Mouse (Mus musculus): Measurements from ENCODE around the gene Ubtd1. TPM values are rescaled to one million over a fixed set of nuclear protein-coding genes. Genes with fewer than 3 reads are reported as not detected.

The Ubtd1 gene
- total RNA-seq, 2 experiments from 2014 or later = not detected

DNA sequence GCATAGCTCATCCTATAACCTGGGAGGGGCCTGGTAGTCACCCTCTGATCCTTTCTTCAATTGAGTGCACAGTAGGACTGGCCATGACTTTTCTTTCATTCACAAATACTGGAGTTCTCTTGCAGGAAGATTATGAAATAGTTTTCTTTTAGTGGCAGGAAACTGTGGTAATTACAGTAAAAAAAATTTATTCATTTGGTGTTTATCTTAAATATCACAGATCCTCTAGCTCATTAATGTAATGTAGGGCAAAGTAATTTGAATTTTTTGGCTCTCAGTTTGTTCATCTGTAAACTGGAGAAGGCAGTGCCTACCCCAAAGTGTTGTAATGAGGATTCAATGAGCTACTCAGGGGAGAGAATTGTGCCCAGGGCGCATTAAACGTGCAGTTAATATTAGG lies 11.4 kb downstream of the Ubtd1 start:
- ATAC-seq (replicated peaks; ENCODE audit: low FRiP score, poor library complexity, severe bottlenecking) = no peak

GRCm38 (mm10) chr19:41993484-41993883 lies 11.9 kb downstream of the Ubtd1 start:
- no peak for ATAC-seq (replicated peaks; ENCODE audit: low FRiP score, poor library complexity, severe bottlenecking)

DNA sequence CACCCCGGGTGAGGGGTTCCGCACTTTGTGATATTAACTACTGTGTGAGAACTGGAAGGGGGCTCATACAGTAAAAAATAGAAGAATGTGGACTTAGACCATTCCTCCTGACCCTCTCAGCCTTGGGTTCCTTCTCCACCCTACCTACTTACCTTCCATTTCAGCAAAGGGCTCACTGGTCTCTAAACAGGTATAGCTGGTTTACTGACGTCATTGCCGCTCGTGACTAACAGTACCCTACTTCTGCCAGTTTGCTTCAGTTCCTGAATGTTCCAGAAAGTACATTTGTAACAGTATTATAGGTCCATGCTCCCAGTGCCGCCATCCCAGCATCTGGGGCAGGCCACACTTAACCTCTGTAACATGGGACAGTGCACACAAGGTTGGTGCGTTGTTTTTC lies 12.5 kb downstream of the Ubtd1 start:
- ATAC-seq (replicated peaks; ENCODE audit: low FRiP score, poor library complexity, severe bottlenecking) = no peak

DNA sequence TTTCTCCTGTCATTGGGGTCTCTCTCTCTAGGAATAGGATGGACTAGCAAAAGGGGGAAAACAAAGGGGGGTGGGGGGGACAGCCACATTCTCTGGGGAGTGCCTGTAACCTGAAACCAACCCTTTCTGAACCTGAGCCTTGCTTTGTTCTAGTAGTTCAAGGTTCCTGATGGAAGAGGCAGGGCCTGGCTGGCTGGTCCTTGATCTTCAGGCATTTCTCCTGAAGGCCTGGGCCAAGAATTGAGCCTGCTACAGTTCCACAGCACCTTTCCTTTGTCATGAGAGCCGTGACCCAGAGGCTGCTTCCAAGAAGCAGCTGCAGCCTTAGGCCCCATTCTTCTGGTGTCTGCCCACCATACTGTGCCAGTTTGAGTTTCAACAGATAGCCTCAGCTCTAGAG lies 13.9 kb downstream of the Ubtd1 start:
- ATAC-seq (replicated peaks; ENCODE audit: low FRiP score, poor library complexity, severe bottlenecking) = no peak

DNA sequence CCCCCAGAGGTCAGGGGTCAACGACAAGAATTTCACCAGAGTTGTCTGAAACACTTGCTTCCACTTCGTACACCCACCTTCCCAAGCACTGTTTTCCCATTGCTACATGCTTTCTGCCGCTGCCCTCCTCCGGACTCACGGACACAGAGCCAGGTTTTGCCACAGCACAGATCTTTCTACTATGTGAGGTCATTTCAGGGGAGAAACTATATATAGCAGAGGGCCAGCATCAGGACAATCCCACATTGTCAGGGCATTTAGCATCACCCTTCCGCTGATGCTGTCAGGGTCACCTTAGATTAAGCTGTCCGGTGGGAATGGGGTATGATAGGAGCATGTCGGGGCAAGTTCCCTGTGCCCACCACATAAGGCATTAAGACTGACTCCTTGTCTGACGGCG lies 15.5 kb downstream of the Ubtd1 start:
- ATAC-seq (replicated peaks; ENCODE audit: low FRiP score, poor library complexity, severe bottlenecking) = no peak

- no peak for ATAC-seq (replicated peaks; ENCODE audit: low FRiP score, poor library complexity, severe bottlenecking)
Observed at GRCm38 (mm10) chr19:41998770-41999548, 17.4 kb downstream of the Ubtd1 start.

GRCm38 (mm10) chr19:41999688-42000283 lies 18.2 kb downstream of the Ubtd1 start:
- no peak for ATAC-seq (replicated peaks; ENCODE audit: low FRiP score, poor library complexity, severe bottlenecking)

DNA sequence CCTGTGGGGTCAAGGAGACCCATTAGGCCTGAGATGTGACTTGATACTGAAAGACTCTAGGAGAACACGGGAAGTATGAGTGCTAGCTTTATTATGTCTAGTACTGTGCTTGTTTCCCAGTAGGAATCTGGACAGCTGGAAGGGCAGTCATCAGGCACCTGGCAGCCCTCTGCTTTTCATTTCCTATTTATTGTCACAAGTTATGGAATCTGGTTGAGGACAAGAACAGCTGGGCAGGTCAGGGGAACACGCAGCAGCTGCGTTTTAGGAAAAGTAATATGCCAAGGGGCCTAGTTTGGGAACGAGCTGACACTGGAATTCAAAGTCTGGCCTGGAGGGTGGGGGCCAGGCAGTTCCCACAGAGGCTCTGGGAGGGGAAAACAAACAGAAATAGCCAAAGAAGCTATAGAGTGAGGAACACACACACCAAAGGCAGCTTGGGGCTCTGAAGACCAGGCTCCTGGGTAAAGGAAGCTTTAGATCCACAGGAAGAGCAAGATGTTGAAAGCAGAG lies 18.9 kb downstream of the Ubtd1 start:
- no peak for ATAC-seq (replicated peaks; ENCODE audit: low FRiP score, poor library complexity, severe bottlenecking)

DNA sequence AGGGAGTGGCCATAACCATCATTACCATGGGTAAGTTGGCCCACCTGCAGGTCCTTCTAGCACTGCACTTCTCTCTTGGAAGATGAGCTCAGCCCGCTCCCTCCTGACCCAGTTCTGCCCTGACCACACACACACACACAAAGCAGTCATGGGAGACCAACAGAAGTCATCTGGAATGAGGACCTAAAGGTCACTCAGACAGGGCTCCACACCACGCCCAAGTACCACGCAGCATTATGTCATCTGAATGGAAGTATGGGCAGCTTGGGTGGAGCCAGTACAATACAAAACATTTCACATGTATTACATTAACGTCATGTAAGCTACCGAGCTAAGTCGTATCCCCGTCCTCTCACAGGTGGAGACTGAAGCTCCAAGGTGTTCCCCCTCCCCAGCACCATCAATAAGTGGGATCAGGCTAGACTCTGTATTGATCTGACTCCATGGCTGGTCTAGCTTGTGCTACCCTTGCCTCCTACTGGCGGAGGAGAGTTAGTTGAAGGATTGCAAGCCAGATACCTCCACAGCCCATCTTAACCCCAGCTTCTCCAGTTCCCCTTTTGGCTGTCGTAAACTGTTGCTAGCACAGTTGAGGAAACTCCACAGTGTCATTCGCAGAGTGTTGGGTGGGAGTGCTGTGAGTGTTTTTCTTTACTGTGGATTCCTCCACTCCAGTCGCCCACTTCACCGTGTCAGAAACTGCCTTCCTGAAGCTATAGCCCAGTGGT lies 19.9 kb downstream of the Ubtd1 start:
- no peak for ATAC-seq (replicated peaks; ENCODE audit: low FRiP score, poor library complexity, severe bottlenecking)

DNA sequence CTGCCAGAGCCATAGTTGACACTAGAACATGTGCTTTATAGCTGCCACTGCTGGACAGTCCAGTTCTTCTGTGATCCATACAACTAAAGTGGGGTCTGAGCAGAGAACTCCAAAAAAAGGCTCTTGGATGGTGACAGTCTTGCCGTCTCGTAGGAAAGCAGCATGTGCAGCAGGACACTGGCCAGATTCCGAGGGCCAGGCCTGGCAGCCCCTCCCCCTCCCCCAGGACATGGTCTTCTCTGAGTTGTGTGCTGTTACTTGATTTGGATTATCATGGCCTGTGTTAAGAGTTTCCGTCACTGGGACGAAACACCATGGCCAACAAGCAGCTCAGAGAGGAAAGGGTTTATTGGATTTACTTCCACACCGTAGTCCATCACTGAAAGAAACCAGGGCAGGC lies 22.7 kb downstream of the Ubtd1 start:
- ATAC-seq (replicated peaks; ENCODE audit: low FRiP score, poor library complexity, severe bottlenecking) = no peak

DNA sequence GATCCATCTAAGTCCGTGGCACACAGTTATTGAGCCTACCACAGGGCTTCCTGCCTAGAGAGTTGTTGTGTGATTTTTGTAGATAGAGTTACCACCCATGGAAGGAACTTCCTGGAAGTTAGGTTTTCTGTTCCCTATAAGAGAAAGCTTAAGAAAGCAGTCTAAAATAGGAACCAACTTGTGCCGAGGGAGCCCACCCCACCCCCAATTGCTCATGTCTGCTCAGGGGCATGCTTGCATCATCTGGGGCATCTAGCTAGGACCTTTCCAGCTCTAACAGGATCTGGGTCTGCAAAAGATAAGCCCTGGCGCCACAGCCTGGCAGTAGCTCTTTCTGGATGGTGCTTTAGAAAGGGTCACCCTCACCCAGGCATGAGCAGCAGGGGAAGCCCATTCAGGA lies 24.1 kb downstream of the Ubtd1 start:
- no peak for ATAC-seq (replicated peaks; ENCODE audit: low FRiP score, poor library complexity, severe bottlenecking)

DNA sequence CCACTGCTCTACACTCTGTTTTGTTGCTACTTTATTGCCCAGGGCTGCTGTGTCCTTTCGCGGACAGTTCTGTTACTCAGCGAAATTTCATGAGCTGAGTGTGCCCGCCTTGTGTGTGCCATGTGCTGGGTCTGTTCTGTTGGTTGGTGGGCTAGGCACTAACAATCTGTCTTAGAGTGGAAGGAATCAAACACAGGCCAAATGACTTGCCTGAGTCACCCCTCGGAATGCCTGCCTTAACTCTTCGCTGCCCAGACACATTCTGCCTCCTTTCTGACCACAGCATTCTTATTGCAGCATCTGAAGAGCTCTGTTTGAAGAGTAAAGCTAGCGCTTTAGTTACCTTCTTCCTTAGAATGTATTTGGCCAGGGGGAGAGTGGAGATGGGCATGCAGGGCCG lies 25.0 kb downstream of the Ubtd1 start:
- no peak for ATAC-seq (replicated peaks; ENCODE audit: low FRiP score, poor library complexity, severe bottlenecking)

- no peak for ATAC-seq (replicated peaks; ENCODE audit: low FRiP score, poor library complexity, severe bottlenecking)
Observed at GRCm38 (mm10) chr19:42008586-42008985, 27.0 kb downstream of the Ubtd1 start.

DNA sequence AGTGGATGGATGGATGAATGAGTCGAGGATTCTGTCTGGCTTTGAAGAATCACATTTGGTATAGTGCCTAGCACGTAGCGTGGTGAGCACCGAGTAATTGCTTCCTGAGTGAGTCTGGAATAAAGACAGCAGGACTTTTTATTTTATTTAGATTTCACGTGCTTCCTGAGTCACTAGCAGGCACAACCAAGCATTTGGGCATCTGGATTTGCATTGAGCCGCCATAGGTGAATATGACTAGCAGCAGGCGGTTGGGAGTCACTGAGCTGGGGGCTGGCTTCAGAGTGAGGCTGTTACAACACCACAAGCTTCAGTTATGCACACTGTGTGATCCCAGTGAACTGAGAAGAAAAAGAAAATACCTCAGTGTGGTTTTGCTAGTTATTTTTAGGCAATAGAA lies 27.5 kb downstream of the Ubtd1 start:
- ATAC-seq (replicated peaks; ENCODE audit: low FRiP score, poor library complexity, severe bottlenecking) = no peak

DNA sequence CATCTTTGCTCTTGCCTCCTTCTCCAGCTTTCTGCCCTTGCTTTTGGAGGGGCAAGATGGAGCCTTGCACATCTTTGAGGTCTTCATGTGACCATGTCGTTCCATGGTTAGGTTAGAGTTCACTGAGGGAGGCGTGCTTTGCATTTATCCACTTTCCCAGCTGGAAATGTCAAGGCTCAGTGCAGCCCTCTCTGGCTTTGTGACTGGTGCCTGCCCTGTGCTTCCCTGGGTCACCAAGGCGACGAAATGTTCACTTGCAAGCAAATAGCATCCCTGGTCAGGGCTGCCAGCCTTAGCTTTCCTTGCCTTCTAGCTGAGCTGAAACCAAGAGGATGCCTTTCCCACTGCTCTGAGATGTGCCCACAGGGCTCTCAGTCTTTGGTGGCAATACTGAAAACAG lies 28.9 kb downstream of the Ubtd1 start:
- ATAC-seq (replicated peaks; ENCODE audit: low FRiP score, poor library complexity, severe bottlenecking) = no peak

DNA sequence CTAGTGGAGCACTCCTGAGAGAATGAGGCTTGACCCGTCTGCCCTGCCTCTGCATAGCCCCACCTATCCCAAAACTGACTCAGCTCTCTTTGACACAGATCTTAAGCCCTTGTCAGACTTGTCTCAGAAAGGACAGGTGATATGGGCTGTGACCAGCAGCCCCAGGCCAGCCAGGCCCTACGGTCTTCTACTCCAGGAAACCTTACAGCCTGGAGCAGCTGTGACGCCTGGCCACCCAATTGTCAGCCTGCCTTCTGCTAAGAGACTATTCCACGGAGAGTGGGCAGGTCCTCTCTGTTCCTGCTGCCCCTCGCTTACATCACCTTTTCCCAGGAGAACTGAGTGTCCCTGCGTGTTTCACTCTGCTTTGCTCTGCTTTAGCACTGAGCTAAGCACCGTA lies 29.6 kb downstream of the Ubtd1 start:
- ATAC-seq (replicated peaks; ENCODE audit: low FRiP score, poor library complexity, severe bottlenecking) = no peak

DNA sequence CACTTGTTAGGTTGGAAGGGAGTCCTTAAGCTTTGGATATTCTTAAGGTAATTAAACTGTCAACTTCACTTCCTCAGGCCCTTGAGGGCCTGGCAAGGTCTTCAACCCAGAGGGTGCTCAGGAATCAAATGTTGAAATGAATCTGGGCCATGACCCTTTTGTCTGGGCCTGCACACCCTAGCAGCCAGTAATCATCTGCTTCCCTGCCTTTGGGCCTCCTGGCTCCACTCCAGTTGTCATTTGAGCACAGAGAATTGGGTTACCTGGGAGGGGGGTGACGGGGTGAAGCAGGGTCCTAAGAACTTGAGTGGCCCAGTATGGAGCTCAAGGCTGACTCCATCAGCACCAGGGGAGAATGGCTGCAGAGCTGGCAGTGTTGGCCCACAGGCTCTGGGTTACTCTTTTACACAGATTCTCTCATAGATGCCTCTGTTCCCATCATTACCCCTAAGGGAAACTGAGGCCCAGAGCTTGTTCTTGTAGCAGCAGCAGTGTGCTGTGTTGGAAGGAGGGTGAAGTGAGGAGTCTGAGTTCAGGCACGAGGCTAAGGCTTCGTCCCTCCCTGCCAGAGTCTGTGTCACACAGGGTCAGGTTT lies 32.8 kb downstream of the Ubtd1 start:
- no peak for ATAC-seq (replicated peaks; ENCODE audit: low FRiP score, poor library complexity, severe bottlenecking)

GRCm38 (mm10) chr19:42015001-42015400 lies 33.4 kb downstream of the Ubtd1 start:
- ATAC-seq (replicated peaks; ENCODE audit: low FRiP score, poor library complexity, severe bottlenecking) = no peak

GRCm38 (mm10) chr19:42016251-42016650 lies 34.7 kb downstream of the Ubtd1 start:
- no peak for ATAC-seq (replicated peaks; ENCODE audit: low FRiP score, poor library complexity, severe bottlenecking)

GRCm38 (mm10) chr19:42016840-42017239 lies 35.3 kb downstream of the Ubtd1 start:
- ATAC-seq (replicated peaks; ENCODE audit: low FRiP score, poor library complexity, severe bottlenecking) = no peak
